In the genomic region with DNA sequence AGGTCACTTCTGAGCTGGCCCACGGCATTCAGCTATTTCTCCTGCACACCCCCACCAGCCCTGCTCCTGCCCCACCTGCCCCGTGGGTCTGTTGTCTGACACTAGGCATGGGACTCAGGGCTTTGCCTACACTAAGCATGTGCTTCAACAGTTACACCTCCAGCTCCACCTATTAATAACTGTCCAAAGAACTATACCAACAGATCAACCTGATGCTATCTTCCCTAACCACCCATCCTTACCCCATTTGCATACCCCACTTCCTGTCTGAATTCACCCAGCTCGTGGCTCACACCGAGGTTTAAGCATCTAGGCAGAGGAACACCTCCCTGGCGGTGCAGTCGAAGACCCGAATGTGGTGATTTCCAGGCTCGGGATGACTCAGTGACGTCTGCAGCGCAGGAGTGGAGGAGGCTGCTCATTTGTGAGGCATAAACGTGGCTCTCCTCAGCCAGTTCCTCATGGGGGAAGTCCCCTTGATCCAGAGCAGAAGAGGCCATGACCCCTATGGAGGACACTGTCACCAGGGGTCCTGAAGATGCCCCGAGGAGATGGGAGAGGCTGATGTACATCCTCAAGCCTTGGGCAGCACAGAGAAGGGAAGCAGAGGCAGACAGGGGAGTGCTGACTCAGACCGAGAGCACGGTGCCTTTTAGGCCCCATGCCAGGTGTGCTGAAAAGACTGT, we compare ENCODE assay signal across 10 mouse cellular contexts. TPM values are rescaled to one million over a fixed set of nuclear protein-coding genes. Genes with fewer than 3 reads are reported as not detected.
DNase-seq lines count a peak whose midpoint lies in the region; ATAC-seq and TF ChIP-seq lines count a peak whose summit lies in the region.
"Had no signal": no experiment of that assay in that cellular context is flagged by ENCODE, and none has a peak within 500 bp of the region (broad histone marks: within the 10 kb centered on the region; RNA-seq: fewer than 3 reads in every experiment).

No protein-coding gene starts in this region.

- TF ChIP-seq RAD21 in MEL (IDR thresholded peaks at IDR 0.05; ENCODE audit: low read depth, low read length) = no peak; the same call in 1 of the 2 replicates

- no peaks in the 10 kb centered on the region for H3K9me3 ChIP-seq in MEL (replicated peaks; ENCODE audit: insufficient read depth, low read length)
- no peaks in the 10 kb centered on the region for H3K9me3 ChIP-seq in liver, postnatal 0 days (ENCODE audit: low read length)
- H3K9me3 ChIP-seq: forebrain, embryonic 15.5 days had no signal

- peak; percentile 43 for ATAC-seq in liver, postnatal 0 days
- ATAC-seq: forebrain, embryonic 15.5 days had no signal

- TF ChIP-seq POLR2A in MEL (IDR thresholded peaks at IDR 0.05; ENCODE audit: control insufficient read depth in 1 of 2, insufficient read depth in 1 of 2, low read depth in 1 of 2, low read length in 2 of 2, poor library complexity in 1 of 2) = peak in 1 of 2 experiments; percentile 50; a peak in 1 of 4 replicates
- TF ChIP-seq POLR2A in thymus, adult 2 months (IDR thresholded peaks at IDR 0.05; ENCODE audit: control insufficient read depth, extremely low read depth, insufficient read depth, low read length, poor library complexity) = 0 out of 2 replicates have a peak, but pooled peaks have one; percentile 16
- no peak for TF ChIP-seq POLR2A in lung, adult 2 months (IDR thresholded peaks at IDR 0.05; ENCODE audit: borderline replicate concordance, extremely low read depth, low read depth, low read length)

- H3K4me1 ChIP-seq in MEL (ENCODE audit: control insufficient read depth in 1 of 2, insufficient read depth in 2 of 2, low read length in 2 of 2) = peaks cover 16 to 38% of the 10 kb centered on the region in 2 experiments
- peaks cover 18% of the 10 kb centered on the region for H3K4me1 ChIP-seq in liver, postnatal 0 days (ENCODE audit: insufficient read depth)
- H3K4me1 ChIP-seq in thymus, adult 2 months (replicated peaks; ENCODE audit: control insufficient read depth, insufficient read depth, low read length) = peaks cover 46% of the 10 kb centered on the region
- H3K4me1 ChIP-seq in lung, adult 2 months (ENCODE audit: control insufficient read depth, insufficient read depth, low read length) = peaks cover 3% of the 10 kb centered on the region; the same call in 1 of the 2 replicates
- H3K4me1 ChIP-seq: forebrain, embryonic 15.5 days had no signal

- H3K4me3 ChIP-seq in MEL (ENCODE audit: control insufficient read depth in 1 of 2, insufficient read depth in 1 of 2, low read depth in 2 of 2, low read length in 2 of 2) = peak overlapping the region in 1 of 2 experiments; percentile 1; a peak in 1 of 4 replicates
- no peak overlapping the region for H3K4me3 ChIP-seq in liver, postnatal 0 days (ENCODE audit: low read depth, low read length)
- H3K4me3 ChIP-seq in thymus, adult 2 months (ENCODE audit: control insufficient read depth, insufficient read depth, low read length) = 0 out of 2 replicates have a peak overlapping the region, but pooled peaks have one; percentile 0
- H3K4me3 ChIP-seq in lung, adult 2 months (replicated peaks; ENCODE audit: extremely low read depth, low read depth, low read length) = no peak overlapping the region
- H3K4me3 ChIP-seq: forebrain, embryonic 15.5 days had no signal

- H3K27me3 ChIP-seq in MEL (ENCODE audit: control insufficient read depth in 1 of 2, insufficient read depth in 2 of 2, low read length in 2 of 2) = no peaks in the 10 kb centered on the region
- H3K27me3 ChIP-seq in liver, postnatal 0 days (ENCODE audit: insufficient read depth, low read length) = no peaks in the 10 kb centered on the region
- H3K27me3 ChIP-seq in thymus, adult 2 months (ENCODE audit: control insufficient read depth, insufficient read depth, low read length) = no peaks in the 10 kb centered on the region
- H3K27me3 ChIP-seq: forebrain, embryonic 15.5 days had no signal

- 25% methylated on average over 14 of the region's 14 CpGs for WGBS in liver, postnatal 0 days (ENCODE audit: insufficient replicate concordance)
- 2% methylated on average over 14 of the region's 14 CpGs for WGBS in thymus, adult 2 months
- WGBS in lung, adult 2 months = 39% methylated on average over 14 of the region's 14 CpGs

- H3K79me2 ChIP-seq in MEL (ENCODE audit: control insufficient read depth, insufficient read depth, low read length, poor library complexity) = no peaks in the 10 kb centered on the region

- H3K36me3 ChIP-seq in MEL (ENCODE audit: control insufficient read depth in 1 of 2, insufficient read depth in 2 of 2, low read length in 2 of 2) = peaks cover 3 to 35% of the 10 kb centered on the region in 2 experiments
- H3K36me3 ChIP-seq in liver, postnatal 0 days (replicated peaks; ENCODE audit: insufficient read depth, low read length) = peaks cover 18% of the 10 kb centered on the region
- H3K36me3 ChIP-seq in thymus, adult 2 months (ENCODE audit: control insufficient read depth, insufficient read depth, low read length) = peaks cover 4% of the 10 kb centered on the region; the same call in 1 of the 2 replicates

- H3K9ac ChIP-seq in MEL (ENCODE audit: control insufficient read depth, low read depth, low read length, poor library complexity, severe bottlenecking) = peak overlapping the region; percentile 40
- 0 out of 2 replicates have a peak overlapping the region, but pooled peaks have one; percentile 11 for H3K9ac ChIP-seq in liver, postnatal 0 days (replicated peaks)
- H3K9ac ChIP-seq: forebrain, embryonic 15.5 days had no signal

- peak; percentile 26 to 30 for DNase-seq in left cerebral cortex, adult 18-20 months (ENCODE audit: low spot score in 2 of 2)
- no peak for DNase-seq in left cerebral cortex, adult 11 months (ENCODE audit: low spot score)
- DNase-seq in MEL (ENCODE audit: low read depth, low spot score) = peak; percentile 91
- DNase-seq in liver, postnatal 0 days = no peak
- DNase-seq in thymus, adult 2 months = peak; percentile 63
- no peak for DNase-seq in kidney, postnatal 14 days
- no peak for DNase-seq in testis, postnatal 10 days (ENCODE audit: low spot score)
- no peak for DNase-seq in lung, adult 2 months
- DNase-seq: kidney, postnatal 10 days had no signal

- H3K27ac ChIP-seq in MEL (ENCODE audit: control insufficient read depth, low read depth, low read length) = peak overlapping the region; percentile 69
- H3K27ac ChIP-seq in liver, postnatal 0 days (ENCODE audit: low read depth) = peak overlapping the region; percentile 34; the same call in 1 of the 2 replicates
- peak overlapping the region; percentile 79 for H3K27ac ChIP-seq in thymus, adult 2 months (ENCODE audit: control insufficient read depth, insufficient read depth, low read length)
- H3K27ac ChIP-seq: forebrain, embryonic 15.5 days had no signal

- no peak for TF ChIP-seq CTCF in MEL (IDR thresholded peaks at IDR 0.05 in 2 of 3, conservative IDR thresholded peaks at IDR 0.05 in 1 of 3; ENCODE audit: control insufficient read depth in 1 of 3, insufficient read depth in 1 of 3, low read depth in 2 of 3, low read length in 3 of 3, poor library complexity in 1 of 3, severe bottlenecking in 1 of 3)
- no peak for TF ChIP-seq CTCF in liver, postnatal 0 days (IDR thresholded peaks at IDR 0.05; ENCODE audit: low read depth)
- TF ChIP-seq CTCF in thymus, adult 2 months (IDR thresholded peaks at IDR 0.05; ENCODE audit: borderline replicate concordance, control insufficient read depth, extremely low read depth, insufficient read depth, low read length, poor library complexity) = 0 out of 2 replicates have a peak, but pooled peaks have one; percentile 10
- no peak for TF ChIP-seq CTCF in lung, adult 2 months (IDR thresholded peaks at IDR 0.05; ENCODE audit: insufficient read depth, low read length)

- 0 out of 2 replicates have a peak overlapping the region, but pooled peaks have one; percentile 6 for H3K4me2 ChIP-seq in liver, postnatal 0 days (ENCODE audit: low read depth, low read length)
- H3K4me2 ChIP-seq: forebrain, embryonic 15.5 days had no signal

- peak in 1 of 2 experiments; percentile 79; a peak in 3 of 4 replicates for TF ChIP-seq EP300 in MEL (IDR thresholded peaks at IDR 0.05; ENCODE audit: low read depth in 1 of 2, low read length in 2 of 2)
- no peak for TF ChIP-seq EP300 in liver, postnatal 0 days (IDR thresholded peaks at IDR 0.05; ENCODE audit: low read depth)

TF ChIP-seq in MEL, 35 proteins besides CTCF, POLR2A, EP300 and RAD21 (continues in another document):
- TF ChIP-seq NELFE (IDR thresholded peaks at IDR 0.05; ENCODE audit: low read depth, low read length) (peak; percentile 56), MXI1 (IDR thresholded peaks at IDR 0.05; ENCODE audit: low read depth, low read length) (peak; percentile 80)

RNA-seq across cellular contexts. Expression of a gene that starts 13.0 kb away (rescaled TPM):
- total RNA-seq in left cerebral cortex, adult 18-20 months (2021) = 10 to 100 TPM; 55.2 to 60.6 TPM
- 30.0 and 35.3 TPM in 2 replicates for total RNA-seq in MEL (2012; rRNA removed)
- polyA plus RNA-seq in MEL (2012; ENCODE audit: insufficient read depth in 1 of 2, insufficient read length in 2 of 2, low read depth in 1 of 2, low replicate concordance in 2 of 2, missing spikeins in 1 of 2) = 10 to 100 TPM in 1 of 2 experiments, not detected in 1; 43.1 TPM
- polyA plus RNA-seq in liver, postnatal 0 days (2015; fragmentation: Nextera tagmentation; extraction: Ambion mirVana) = 6.1 and 6.9 TPM in 2 replicates
- 98.5 and 98.6 TPM in 2 replicates for polyA plus RNA-seq in thymus, adult 2 months (2012; rRNA removed)
- polyA plus RNA-seq in lung, adult 2 months (2012; rRNA removed) = 38.4 and 45.9 TPM in 2 replicates

RNA-seq across cellular contexts. Expression of a gene that starts 28.4 kb away (rescaled TPM):
- 10 to 100 TPM; 15.4 to 16.1 TPM for total RNA-seq in left cerebral cortex, adult 18-20 months (2021)
- total RNA-seq in MEL (2012; rRNA removed) = 42.0 and 52.0 TPM in 2 replicates
- polyA plus RNA-seq in MEL (2012; ENCODE audit: insufficient read depth in 1 of 2, insufficient read length in 2 of 2, low read depth in 1 of 2, low replicate concordance in 2 of 2, missing spikeins in 1 of 2) = 10 to 100 TPM in 1 of 2 experiments, not detected in 1; 62.9 TPM
- 37.9 and 39.9 TPM in 2 replicates for polyA plus RNA-seq in liver, postnatal 0 days (2015; fragmentation: Nextera tagmentation; extraction: Ambion mirVana)
- 188 and 215 TPM in 2 replicates for polyA plus RNA-seq in thymus, adult 2 months (2012; rRNA removed)
- polyA plus RNA-seq in lung, adult 2 months (2012; rRNA removed) = 82.0 and 108 TPM in 2 replicates

RNA-seq across cellular contexts. Expression of a gene that starts 37.3 kb away (rescaled TPM):
- 10 to 100 TPM; 81.4 to 84.1 TPM for total RNA-seq in left cerebral cortex, adult 18-20 months (2021)
- 24.0 and 28.6 TPM in 2 replicates for total RNA-seq in MEL (2012; rRNA removed)
- 10 to 100 TPM in 1 of 2 experiments, not detected in 1; 59.9 TPM for polyA plus RNA-seq in MEL (2012; ENCODE audit: insufficient read depth in 1 of 2, insufficient read length in 2 of 2, low read depth in 1 of 2, low replicate concordance in 2 of 2, missing spikeins in 1 of 2)
- 3.0 and 3.5 TPM in 2 replicates for polyA plus RNA-seq in liver, postnatal 0 days (2015; fragmentation: Nextera tagmentation; extraction: Ambion mirVana)
- polyA plus RNA-seq in thymus, adult 2 months (2012; rRNA removed) = 102 and 106 TPM in 2 replicates
- 28.9 and 40.4 TPM in 2 replicates for polyA plus RNA-seq in lung, adult 2 months (2012; rRNA removed)

RNA-seq across cellular contexts. Expression of a gene that starts 37.4 kb away (rescaled TPM):
- total RNA-seq in left cerebral cortex, adult 18-20 months (2021) = 10 to 100 TPM; 52.8 to 54.1 TPM
- total RNA-seq in MEL (2012; rRNA removed) = 138 and 157 TPM in 2 replicates
- 100 to 1,000 TPM; 106 to 199 TPM for polyA plus RNA-seq in MEL (2012; ENCODE audit: insufficient read depth in 1 of 2, insufficient read length in 2 of 2, low read depth in 1 of 2, low replicate concordance in 2 of 2, missing spikeins in 1 of 2)
- polyA plus RNA-seq in liver, postnatal 0 days (2015; fragmentation: Nextera tagmentation; extraction: Ambion mirVana) = 46.4 and 48.9 TPM in 2 replicates
- 24.5 and 25.0 TPM in 2 replicates for polyA plus RNA-seq in thymus, adult 2 months (2012; rRNA removed)
- 13.0 and 15.8 TPM in 2 replicates for polyA plus RNA-seq in lung, adult 2 months (2012; rRNA removed)

Comparison
In these comparisons a context has a peak if more than half of its experiments do, and no peak if none do; other contexts are left out.
1. DNase-seq: peak in left cerebral cortex, adult 18-20 months (2 of 2), MEL (single experiment) and thymus, adult 2 months (single experiment); none in left cerebral cortex, adult 11 months (single experiment), liver, postnatal 0 days (single experiment), kidney, postnatal 14 days (single experiment), testis, postnatal 10 days (single experiment) and lung, adult 2 months (single experiment).
2. Peak in every context shown above with its lines, with median percentiles within 50 percentile points of each other: H3K27ac ChIP-seq.